Mouse (Mus musculus) kidney, adult 2 months (tissue): Measurements from ENCODE around the gene Msrb1. TPM values are rescaled to one million over a fixed set of nuclear protein-coding genes. Genes with fewer than 3 reads are reported as not detected.
"Not testable (repeated sequence)": the region's sequence is repeated elsewhere in the genome, so short reads cannot be mapped to it uniquely, and the experiment has no call there.

ENCODE experiments used
- DNase-seq: peaks from one replicate; pipeline ENCODE4 v3.0.0; 2021
- H3K27ac ChIP-seq: fragments of 200-500 bp; 2 replicates; pipeline ENCODE4 v1.5.1; 2012; ENCODE audit warnings: low read depth, low read length, control low read depth, inconsistent platforms; ENCODE audit not compliant: insufficient read depth
- H3K27me3 ChIP-seq: fragments of 200-500 bp; replicated peaks from 2 replicates; pipeline ENCODE4 v1.6.1; 2012; ENCODE audit warnings: mild to moderate bottlenecking, moderate library complexity, low read length, inconsistent platforms; ENCODE audit not compliant: control insufficient read depth, insufficient read depth
- H3K36me3 ChIP-seq: fragments of 200-500 bp; 2 replicates; pipeline ENCODE4 v1.6.1; 2012; ENCODE audit warnings: mild to moderate bottlenecking, moderate library complexity, low read length, inconsistent platforms; ENCODE audit not compliant: control insufficient read depth, insufficient read depth
- H3K4me1 ChIP-seq: fragments of 200-500 bp; 2 replicates; pipeline ENCODE4 v1.6.1; 2011; ENCODE audit warnings: low read length; ENCODE audit not compliant: control insufficient read depth, insufficient read depth
- H3K4me3 ChIP-seq: fragments of 200-500 bp; 2 replicates; pipeline ENCODE4 v1.5.1; 2011; ENCODE audit warnings: mild to moderate bottlenecking, low read depth, low read length, control low read depth; ENCODE audit not compliant: insufficient read depth
- CTCF ChIP-seq: fragments of 200-500 bp; conservative IDR thresholded peaks from 2 replicates; pipeline ENCODE4 v1.5.1; 2011; ENCODE audit warnings: low read depth, mild to moderate bottlenecking, control low read depth, low read length, moderate library complexity, mixed read lengths; ENCODE audit not compliant: insufficient read depth, insufficient read length
- POLR2A ChIP-seq: fragments of 200-500 bp; IDR thresholded peaks from one replicate; pipeline ENCODE4 v1.6.1; 2011; ENCODE audit warnings: low read depth, low read length, control low read depth
- WGBS: fragments of 180-500 bp; shearing (Covaris S2); methylation state at CpG from one replicate; pipeline ENCODE4 v1.1.7; 2018; 5-methylcytosine and 5-hydroxymethylcytosine counted together
- polyA plus RNA-seq: library from polyadenylated mRNA; depleted of rRNA; stranded (reverse); fragments of >200 nt; gene quantifications from 2 replicates; pipeline ENCODE4 v1.2.3, GENCODE M21; 2012

The Msrb1 gene
- polyA plus RNA-seq, 1 experiment, result 209 TPM

DNA sequence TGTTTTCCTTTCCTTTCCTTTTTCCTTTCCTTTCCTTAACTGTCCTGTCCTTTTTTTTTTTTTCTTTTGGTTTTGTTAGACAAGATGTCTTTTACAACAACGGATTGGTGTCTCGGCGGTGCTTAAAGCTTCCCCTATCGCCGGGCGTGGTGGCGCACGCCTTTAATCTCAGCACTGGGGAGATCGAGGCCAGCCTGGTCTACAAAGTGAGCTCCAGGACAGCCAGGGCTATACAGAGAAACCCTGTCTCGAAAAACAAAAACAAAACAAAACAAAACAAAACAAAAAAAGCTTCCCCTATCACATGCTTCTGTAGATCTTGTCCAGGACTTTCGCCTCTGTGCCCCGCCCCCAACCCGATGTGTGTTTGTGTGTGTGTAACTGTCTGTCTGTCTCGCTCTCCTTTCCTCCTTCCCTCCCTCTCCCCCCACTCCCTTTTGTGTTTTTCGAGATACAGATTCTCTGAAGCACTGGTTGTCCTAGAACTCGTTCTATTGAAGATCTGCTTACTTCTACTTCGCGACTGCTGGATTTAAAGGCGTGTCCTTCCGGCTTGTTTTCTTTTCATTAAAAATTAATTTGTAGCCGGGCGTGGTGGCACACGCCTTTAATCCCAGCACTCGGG, 28.5 kb upstream of the Msrb1 start:
- Histone ChIP-seq H3K27me3 (no peaks in the 10 kb centered on the region), H3K4me1 (no peaks in the 10 kb centered on the region; the same call in 1 of the 2 replicates), H3K4me3 (peak overlapping the region; percentile 58), H3K27ac (peak overlapping the region; percentile 18; the same call in 1 of the 2 replicates), H3K36me3 (no peaks in the 10 kb centered on the region)
- 2% methylated on average over 24 of the region's 24 CpGs for WGBS
- TF ChIP-seq POLR2A (no peak), CTCF (no peak)
- peak; percentile 40 for DNase-seq

DNA sequence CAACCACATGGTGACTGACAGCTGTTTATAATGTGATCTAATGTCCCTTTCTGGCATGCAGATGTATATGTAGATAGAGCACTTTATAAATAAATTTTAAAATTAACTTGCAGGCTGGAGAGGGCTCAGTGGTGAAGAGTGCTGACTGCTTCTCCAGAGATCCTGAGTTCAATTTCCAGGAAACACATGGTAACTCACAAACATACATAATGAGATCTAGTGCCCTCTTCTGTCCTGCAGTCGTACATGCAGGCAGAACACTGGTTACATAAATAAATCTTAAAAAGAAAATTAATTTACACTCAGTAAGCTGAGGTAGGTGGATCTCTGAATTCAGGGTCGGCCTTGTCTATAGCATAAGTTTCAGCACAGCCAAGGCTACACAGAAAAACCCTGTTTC, 27.8 kb upstream of the Msrb1 start:
- peak; percentile 27 for DNase-seq
- no peak overlapping the region for H3K4me3 ChIP-seq

DNA sequence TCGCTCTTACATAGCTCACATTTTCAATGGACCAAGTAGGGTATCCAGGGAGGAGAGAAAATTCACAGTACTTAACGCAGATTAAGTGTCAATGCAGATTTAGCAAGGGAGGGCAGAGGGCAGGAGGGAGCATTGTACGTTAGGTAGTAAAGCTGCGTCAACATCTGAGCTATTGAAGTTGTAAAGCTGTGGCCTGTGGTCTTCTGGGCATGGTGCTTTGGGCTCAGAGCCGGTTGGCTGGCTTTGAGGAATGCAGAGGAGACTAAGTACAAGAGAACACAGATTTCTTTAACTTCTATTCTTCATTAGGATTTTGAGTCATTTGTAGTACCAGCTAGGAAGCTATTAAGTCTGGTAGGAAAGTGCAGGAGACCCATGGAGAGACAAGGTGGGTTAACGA, 20.9 kb upstream of the Msrb1 start:
- H3K36me3 ChIP-seq, result no peaks in the 10 kb centered on the region
- DNase-seq, result peak; percentile 23
- peaks cover 6% of the 10 kb centered on the region; the same call in 1 of the 2 replicates for H3K4me1 ChIP-seq
- H3K4me3 ChIP-seq, result no peak overlapping the region
- H3K27ac ChIP-seq, result no peak overlapping the region
- no peaks in the 10 kb centered on the region for H3K27me3 ChIP-seq
- TF ChIP-seq POLR2A, result no peak
- TF ChIP-seq CTCF, result no peak
- WGBS, result 50% methylated on average over 6 of the region's 6 CpGs

More for the DNA sequence above, 27.8 kb upstream of the Msrb1 start:
- Histone ChIP-seq H3K27ac (no peak overlapping the region), H3K4me1 (no peaks in the 10 kb centered on the region; the same call in 1 of the 2 replicates), H3K36me3 (no peaks in the 10 kb centered on the region), H3K27me3 (no peaks in the 10 kb centered on the region)
- TF ChIP-seq POLR2A, result no peak
- TF ChIP-seq CTCF, result 0 out of 2 replicates have a peak, but pooled peaks have one; percentile 1
- 30% methylated on average over 2 of the region's 2 CpGs for WGBS

DNA sequence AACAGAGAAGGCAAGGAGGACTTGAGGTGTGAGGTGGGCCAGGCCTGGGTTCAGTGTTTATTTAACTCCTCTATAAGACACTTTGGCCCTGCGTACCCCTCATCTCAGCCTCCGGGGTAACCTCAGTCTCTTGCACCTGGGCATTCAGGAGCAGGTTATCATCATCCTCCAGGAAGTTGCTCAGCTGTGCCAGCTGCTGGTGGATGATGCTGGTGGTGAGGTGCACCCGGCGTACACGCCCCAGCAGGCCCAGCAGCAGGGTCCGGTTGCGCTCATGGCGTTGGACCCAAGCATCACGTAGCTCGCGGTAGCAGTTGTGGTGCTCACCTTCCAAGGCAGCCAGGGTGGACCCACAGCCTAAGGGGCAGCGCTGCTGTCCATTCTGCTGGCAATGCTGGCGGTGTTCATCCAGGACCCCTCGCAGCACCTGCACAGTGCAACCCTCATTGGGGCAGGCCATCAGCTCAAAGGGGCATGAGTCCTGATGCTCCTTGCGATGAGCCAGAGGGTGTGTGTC, 20.2 kb upstream of the Msrb1 start:
- Histone ChIP-seq H3K27ac (no peak overlapping the region), H3K4me1 (peaks cover 6% of the 10 kb centered on the region; the same call in 1 of the 2 replicates), H3K36me3 (no peaks in the 10 kb centered on the region), H3K27me3 (no peaks in the 10 kb centered on the region), H3K4me3 (no peak overlapping the region)
- TF ChIP-seq CTCF (no peak), POLR2A (no peak)
- 92% methylated on average over 15 of the region's 15 CpGs for WGBS
- no peak for DNase-seq

DNA sequence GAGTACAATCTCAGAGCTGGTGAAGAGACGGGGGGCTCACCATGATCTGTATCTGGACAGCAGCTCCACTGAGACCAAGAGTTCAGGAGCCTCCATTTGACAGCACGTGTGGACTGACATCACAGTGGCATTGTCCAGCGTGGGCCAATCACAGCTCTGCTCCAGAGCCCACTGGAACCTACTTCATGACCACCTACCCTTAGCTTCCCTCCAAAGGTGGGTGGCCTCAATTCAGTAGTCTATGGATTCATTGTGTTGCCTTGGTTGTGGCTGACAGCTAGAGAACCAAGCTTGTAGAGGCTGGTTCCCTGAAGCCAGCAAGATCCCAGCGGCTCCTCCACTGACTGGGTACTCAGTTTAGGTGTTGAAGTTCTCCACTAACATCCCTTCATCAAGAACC, 18.5 kb upstream of the Msrb1 start, which contains the start of the genes Rnf151 and Rps2:
Gene Rnf151 (minus strand): TSS at position 121 of the 400 bp plus-strand sequence.
Gene Rps2 (plus strand): TSS at position 174 of the 400 bp plus-strand sequence.
- 86% methylated on average over 4 of the region's 4 CpGs for WGBS
- Histone ChIP-seq H3K4me3 (no peak within 1 kb of the TSS), H3K36me3 (no peaks in the 10 kb centered on the region; the same call in 1 of the 2 replicates), H3K27me3 (no peaks in the 10 kb centered on the region), H3K27ac (no peak within 1 kb of the TSS), H3K4me1 (peaks cover 6% of the 10 kb centered on the region; the same call in 1 of the 2 replicates)
- DNase-seq, result no peak
- no peak for TF ChIP-seq CTCF
- no peak for TF ChIP-seq POLR2A

DNA sequence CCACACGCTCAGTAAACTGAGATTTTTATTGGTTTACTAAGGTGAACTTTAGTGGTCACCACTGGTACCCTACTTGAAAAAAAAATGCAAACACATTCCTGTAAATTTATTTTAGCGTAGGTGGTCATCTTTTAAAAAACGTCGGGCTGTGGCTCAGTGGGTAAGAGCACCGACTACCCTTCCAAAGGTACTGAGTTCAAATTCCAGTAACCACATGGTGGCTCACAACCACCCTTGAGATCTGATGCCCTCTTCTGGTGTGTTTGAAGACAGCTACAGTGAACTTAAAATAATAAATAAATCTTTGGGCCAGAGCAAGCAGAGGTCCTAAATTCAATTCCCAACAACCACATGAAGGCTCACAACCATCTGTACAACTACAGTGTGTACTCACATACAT, 17.5 kb upstream of the Msrb1 start:
- H3K27me3 ChIP-seq, DNase-seq, H3K4me1 ChIP-seq, H3K27ac ChIP-seq, H3K36me3 ChIP-seq: not testable (repeated sequence)
- H3K4me3 ChIP-seq, result peak overlapping the region; percentile 86
- 61% methylated on average over 5 of the region's 5 CpGs for WGBS

DNA sequence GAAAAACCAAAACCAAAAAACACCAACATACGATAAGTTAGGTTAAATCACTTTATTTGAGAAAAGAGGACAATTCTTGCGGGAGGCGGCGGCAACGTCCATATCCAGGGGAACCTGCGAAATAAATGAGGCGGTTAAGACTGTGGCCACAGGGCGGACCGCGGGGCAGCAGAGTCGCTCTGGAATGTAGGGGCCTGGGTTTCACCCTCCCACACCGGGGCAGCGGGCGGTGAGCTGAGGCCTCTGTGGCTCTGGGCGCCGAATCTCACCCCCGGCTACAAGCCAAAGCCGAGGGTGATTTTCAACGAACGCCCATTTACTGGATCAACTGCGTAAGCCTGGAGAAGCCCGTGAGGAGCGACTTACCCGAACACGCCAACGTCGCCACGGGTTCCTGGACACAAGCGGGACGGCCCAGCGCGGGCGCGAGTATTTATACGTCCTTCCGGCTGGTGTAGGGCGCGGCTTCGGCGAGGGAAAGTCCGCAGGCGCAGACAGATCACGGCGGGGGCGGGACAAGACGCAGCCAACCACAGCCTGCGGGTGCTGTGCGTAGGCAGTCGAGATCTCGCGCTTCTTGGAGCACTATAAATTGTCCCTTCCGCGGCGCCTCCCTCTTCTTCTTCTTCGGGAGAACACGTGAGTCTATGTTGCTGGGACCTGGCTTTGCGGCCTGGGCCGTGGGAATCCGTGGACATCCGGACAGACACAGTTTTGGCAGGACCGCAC, 16.8 kb upstream of the Msrb1 start:
- TF ChIP-seq POLR2A (peak; percentile 82), CTCF (no peak)
- WGBS, result under 1% methylated on average over 61 of the region's 61 CpGs
- no peaks in the 10 kb centered on the region; the same call in 1 of the 2 replicates for H3K36me3 ChIP-seq
- peak overlapping the region; percentile 62 for H3K27ac ChIP-seq
- no peaks in the 10 kb centered on the region for H3K27me3 ChIP-seq
- peak overlapping the region; percentile 86 for H3K4me3 ChIP-seq
- DNase-seq, result peak; percentile 99
- peaks cover 8% of the 10 kb centered on the region; the same call in 1 of the 2 replicates for H3K4me1 ChIP-seq

DNA sequence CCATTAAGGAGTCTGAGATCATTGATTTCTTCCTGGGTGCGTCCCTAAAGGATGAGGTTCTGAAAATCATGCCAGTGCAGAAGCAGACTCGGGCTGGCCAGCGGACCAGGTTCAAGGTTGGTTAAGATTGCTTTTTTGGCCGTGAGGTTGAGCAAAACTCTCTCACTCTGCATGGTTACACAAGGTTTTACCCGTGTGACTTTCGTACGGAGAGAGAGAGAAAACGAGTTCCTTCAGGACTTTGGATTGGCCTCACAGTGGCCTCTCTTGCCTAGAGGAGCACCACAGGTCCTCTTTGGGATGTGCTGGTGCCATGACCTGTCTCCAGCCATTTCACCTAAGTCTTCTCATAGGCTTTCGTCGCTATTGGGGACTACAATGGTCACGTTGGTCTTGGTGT, 15.8 kb upstream of the Msrb1 start:
- H3K27me3 ChIP-seq, H3K27ac ChIP-seq, H3K4me1 ChIP-seq, H3K36me3 ChIP-seq, DNase-seq: not testable (repeated sequence)
- peak overlapping the region; percentile 47 for H3K4me3 ChIP-seq
- WGBS, result 2% methylated on average over 11 of the region's 11 CpGs

DNA sequence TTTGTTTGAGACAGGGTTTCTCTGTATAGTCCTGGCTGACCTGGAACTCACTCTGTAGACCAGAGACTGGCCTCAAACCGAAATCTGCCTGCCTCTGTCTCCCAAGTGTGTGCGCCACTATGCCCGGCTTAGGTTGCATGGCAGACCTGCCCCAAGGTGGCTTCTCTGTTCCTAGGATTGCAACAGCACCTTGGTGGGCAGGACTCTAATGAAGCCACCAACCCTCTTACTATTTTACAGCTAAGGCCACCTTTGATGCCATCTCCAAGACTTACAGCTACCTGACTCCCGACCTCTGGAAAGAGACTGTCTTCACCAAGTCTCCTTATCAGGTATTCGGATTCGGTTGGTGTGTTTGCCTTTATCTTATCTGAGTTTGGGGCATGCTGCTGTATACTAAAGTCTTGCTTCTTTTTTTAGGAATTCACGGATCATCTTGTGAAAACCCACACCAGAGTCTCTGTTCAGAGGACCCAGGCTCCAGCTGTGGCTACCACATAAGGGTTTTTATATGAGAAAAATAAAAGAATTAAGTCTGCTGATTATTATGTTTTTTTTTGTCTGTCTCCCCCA, 15.0 kb upstream of the Msrb1 start:
- DNase-seq, H3K4me3 ChIP-seq, H3K27me3 ChIP-seq, H3K4me1 ChIP-seq, H3K27ac ChIP-seq, H3K36me3 ChIP-seq: not testable (repeated sequence)
- WGBS, result 53% methylated on average over 7 of the region's 7 CpGs
